Mouse (Mus musculus): ENCODE measurements around the gene Nxn. TPM values are rescaled to one million over a fixed set of nuclear protein-coding genes. Genes with fewer than 3 reads are reported as not detected.

Gene Nxn
- polyA plus RNA-seq, 1 experiment from 2014 or later, result 2.6 TPM

DNA sequence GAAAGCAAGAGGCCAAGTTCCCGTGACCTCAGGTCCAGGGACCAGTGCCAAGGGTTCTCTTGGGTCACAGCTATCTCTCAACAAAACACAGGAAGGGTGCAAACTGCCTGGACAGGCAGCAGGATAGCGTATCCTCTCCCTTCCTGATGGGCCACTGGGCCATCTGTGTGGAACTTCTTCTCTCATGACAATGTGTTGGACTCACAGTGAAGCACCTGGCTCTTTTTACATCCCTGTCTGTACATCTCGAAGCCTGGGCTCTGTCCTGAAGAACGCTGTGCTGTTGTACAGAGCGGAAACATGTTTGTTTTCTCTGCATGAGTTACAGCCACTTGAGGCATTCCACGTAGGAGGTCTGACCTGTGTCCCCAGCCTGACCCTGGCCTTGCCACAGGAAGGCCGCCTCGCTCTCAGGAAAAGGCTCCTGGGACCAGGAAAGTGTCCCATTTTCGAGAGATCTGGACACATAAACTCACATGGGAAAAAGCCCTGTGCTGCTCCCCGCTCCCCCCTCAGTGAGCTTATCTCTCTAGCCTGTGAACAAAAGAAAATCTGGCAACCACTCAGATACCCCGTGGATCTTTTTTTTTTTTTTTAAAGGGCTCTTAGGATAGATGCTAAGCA is 18.9 kb downstream of the Nxn start:
- peak; percentile 32; the same call in 1 of the 2 replicates for ATAC-seq (ENCODE audit: low read depth)
- Histone ChIP-seq H3K4me3 (ENCODE audit: low read depth, low read length) (no peak overlapping the region), H3K27me3 (ENCODE audit: control insufficient read depth, insufficient read depth, low read depth, low read length) (no peaks in the 10 kb centered on the region), H3K27ac (ENCODE audit: low read length) (no peak overlapping the region), H3K36me3 (ENCODE audit: control insufficient read depth, insufficient read depth) (no peaks in the 10 kb centered on the region), H3K4me2 (ENCODE audit: low read depth, low read length) (no peak overlapping the region), H3K9ac (ENCODE audit: low read depth, low read length) (no peak overlapping the region), H3K4me1 (ENCODE audit: control insufficient read depth, low read depth, low read length) (no peaks in the 10 kb centered on the region), H3K9me3 (replicated peaks; ENCODE audit: control insufficient read depth, low read length) (no peaks in the 10 kb centered on the region)
- 45% methylated on average over 11 of the region's 11 CpGs for WGBS (ENCODE audit: insufficient replicate concordance)

DNA sequence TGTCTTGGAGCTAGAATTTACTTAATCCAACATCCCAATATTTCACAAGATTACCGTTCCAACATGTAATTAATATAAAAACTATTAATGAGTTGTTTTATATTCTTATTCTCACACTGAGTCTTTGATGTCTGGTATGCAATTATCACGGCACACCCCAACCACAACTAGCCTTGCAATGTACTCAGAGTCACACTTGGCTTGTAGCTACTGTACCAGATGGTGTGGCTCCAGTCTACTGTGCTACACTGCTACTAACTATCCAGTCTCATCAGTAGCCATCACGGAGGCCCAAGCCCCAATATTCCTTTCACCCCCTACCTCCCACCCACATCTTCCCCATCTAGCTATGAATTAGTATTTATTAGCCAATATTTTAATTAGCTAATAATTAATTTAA is 22.5 kb downstream of the Nxn start:
- Histone ChIP-seq H3K9me3 (replicated peaks; ENCODE audit: control insufficient read depth, low read length) (no peaks in the 10 kb centered on the region), H3K27me3 (ENCODE audit: control insufficient read depth, insufficient read depth, low read depth, low read length) (no peaks in the 10 kb centered on the region), H3K9ac (ENCODE audit: low read depth, low read length) (no peak overlapping the region), H3K27ac (ENCODE audit: low read length) (no peak overlapping the region), H3K36me3 (ENCODE audit: control insufficient read depth, insufficient read depth) (no peaks in the 10 kb centered on the region), H3K4me1 (ENCODE audit: control insufficient read depth, low read depth, low read length) (no peaks in the 10 kb centered on the region), H3K4me2 (ENCODE audit: low read depth, low read length) (no peak overlapping the region), H3K4me3 (ENCODE audit: low read depth, low read length) (no peak overlapping the region)
- WGBS (ENCODE audit: insufficient replicate concordance), result 62% methylated on average over 3 of the region's 3 CpGs
- no peak for ATAC-seq (ENCODE audit: low read depth)

DNA sequence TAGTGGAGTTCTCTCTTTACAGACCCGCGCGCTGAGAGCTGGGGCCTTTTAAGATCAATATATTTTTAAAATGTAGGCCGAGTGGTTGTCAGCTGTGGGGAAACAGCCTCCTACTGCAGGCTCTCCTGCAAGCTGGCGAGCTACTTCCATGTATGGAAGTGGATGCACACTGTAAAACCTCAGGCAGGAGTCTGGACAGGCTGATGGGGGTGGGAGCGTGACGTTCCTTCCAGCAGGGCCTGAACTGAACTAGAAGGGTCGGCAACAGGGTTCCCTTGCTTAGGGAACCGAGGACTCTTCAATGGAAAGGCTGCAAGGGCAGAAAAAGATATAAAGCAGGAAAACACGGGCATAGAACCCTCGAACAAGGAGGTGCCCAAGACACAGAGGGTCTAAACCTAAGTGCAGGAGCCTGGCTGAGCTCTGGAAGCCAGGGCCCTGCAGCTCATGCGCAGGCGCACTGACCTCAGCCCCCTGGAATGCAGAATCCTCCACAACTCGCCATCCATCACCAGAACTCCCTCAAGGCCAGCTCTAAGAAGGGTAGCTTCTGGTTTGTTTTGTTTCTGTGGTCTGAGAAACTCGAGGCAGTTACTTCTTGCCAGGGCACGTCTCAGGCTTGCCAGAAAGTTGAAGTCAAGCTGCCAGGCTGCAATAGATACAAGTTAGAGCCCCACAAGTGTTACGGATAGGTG is 24.3 kb downstream of the Nxn start:
- H3K4me1 ChIP-seq (ENCODE audit: control insufficient read depth, low read depth, low read length), result no peaks in the 10 kb centered on the region
- H3K36me3 ChIP-seq (ENCODE audit: control insufficient read depth, insufficient read depth), result no peaks in the 10 kb centered on the region
- no peak overlapping the region for H3K4me3 ChIP-seq (ENCODE audit: low read depth, low read length)
- H3K27ac ChIP-seq (ENCODE audit: low read length), result no peak overlapping the region
- ATAC-seq (ENCODE audit: low read depth), result no peak
- H3K4me2 ChIP-seq (ENCODE audit: low read depth, low read length), result no peak overlapping the region
- no peak overlapping the region for H3K9ac ChIP-seq (ENCODE audit: low read depth, low read length)
- no peaks in the 10 kb centered on the region for H3K27me3 ChIP-seq (ENCODE audit: control insufficient read depth, insufficient read depth, low read depth, low read length)
- WGBS (ENCODE audit: insufficient replicate concordance), result 60% methylated on average over 17 of the region's 17 CpGs
- no peaks in the 10 kb centered on the region for H3K9me3 ChIP-seq (replicated peaks; ENCODE audit: control insufficient read depth, low read length)

DNA sequence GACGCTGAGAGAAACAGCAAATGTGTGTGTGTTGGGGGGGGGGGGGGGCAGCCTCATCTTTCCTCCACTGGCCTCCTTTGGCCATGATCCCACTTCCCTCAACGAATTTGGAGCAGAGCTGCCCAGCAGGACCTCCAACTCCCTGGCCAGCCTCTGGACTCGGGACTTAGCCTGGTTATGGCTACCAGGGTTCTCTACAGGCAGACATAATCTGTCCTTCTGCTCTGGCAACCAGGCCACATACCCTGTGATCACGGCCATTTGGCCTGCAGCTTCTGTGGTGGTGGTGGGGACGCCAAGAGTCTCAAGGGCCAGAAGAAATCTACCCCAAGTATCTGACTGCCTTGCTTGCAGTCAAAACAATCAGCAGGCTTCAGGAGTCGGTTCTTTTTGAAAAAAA is 26.4 kb downstream of the Nxn start:
- H3K9ac ChIP-seq (ENCODE audit: low read depth, low read length), result no peak overlapping the region
- H3K4me2 ChIP-seq (ENCODE audit: low read depth, low read length), result no peak overlapping the region
- 39% methylated on average over 6 of the region's 6 CpGs for WGBS (ENCODE audit: insufficient replicate concordance)
- no peak overlapping the region for H3K4me3 ChIP-seq (ENCODE audit: low read depth, low read length)
- no peaks in the 10 kb centered on the region for H3K36me3 ChIP-seq (ENCODE audit: control insufficient read depth, insufficient read depth)
- no peak for ATAC-seq (ENCODE audit: low read depth)
- no peaks in the 10 kb centered on the region for H3K4me1 ChIP-seq (ENCODE audit: control insufficient read depth, low read depth, low read length)
- H3K9me3 ChIP-seq (replicated peaks; ENCODE audit: control insufficient read depth, low read length), result no peaks in the 10 kb centered on the region
- H3K27me3 ChIP-seq (ENCODE audit: control insufficient read depth, insufficient read depth, low read depth, low read length), result no peaks in the 10 kb centered on the region
- H3K27ac ChIP-seq (ENCODE audit: low read length), result no peak overlapping the region

DNA sequence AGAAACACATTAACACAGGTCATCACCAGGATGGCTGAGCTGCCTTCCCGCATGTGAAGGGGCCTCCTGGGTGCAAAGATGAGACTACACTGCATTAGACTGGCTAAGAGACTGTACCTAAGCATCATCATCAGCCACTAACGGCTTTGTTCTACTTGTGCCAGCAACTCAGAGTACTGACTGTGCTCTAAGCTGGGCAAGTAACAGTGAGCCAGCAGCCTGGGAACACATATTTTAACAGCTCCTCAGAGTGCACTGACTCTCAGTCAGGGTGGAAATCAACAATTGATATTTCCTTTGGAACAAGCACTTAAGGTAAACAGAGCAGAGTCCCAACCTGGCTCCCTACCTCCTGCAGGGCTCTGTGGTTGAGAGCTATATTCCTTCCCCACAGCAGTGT is 26.8 kb downstream of the Nxn start:
- Histone ChIP-seq H3K9ac (ENCODE audit: low read depth, low read length) (no peak overlapping the region), H3K4me1 (ENCODE audit: control insufficient read depth, low read depth, low read length) (no peaks in the 10 kb centered on the region), H3K4me3 (ENCODE audit: low read depth, low read length) (no peak overlapping the region), H3K9me3 (replicated peaks; ENCODE audit: control insufficient read depth, low read length) (no peaks in the 10 kb centered on the region), H3K27ac (ENCODE audit: low read length) (no peak overlapping the region), H3K36me3 (ENCODE audit: control insufficient read depth, insufficient read depth) (no peaks in the 10 kb centered on the region), H3K27me3 (ENCODE audit: control insufficient read depth, insufficient read depth, low read depth, low read length) (no peaks in the 10 kb centered on the region), H3K4me2 (ENCODE audit: low read depth, low read length) (no peak overlapping the region)
- 65% methylated on average over 2 of the region's 2 CpGs for WGBS (ENCODE audit: insufficient replicate concordance)
- no peak for ATAC-seq (ENCODE audit: low read depth)

DNA sequence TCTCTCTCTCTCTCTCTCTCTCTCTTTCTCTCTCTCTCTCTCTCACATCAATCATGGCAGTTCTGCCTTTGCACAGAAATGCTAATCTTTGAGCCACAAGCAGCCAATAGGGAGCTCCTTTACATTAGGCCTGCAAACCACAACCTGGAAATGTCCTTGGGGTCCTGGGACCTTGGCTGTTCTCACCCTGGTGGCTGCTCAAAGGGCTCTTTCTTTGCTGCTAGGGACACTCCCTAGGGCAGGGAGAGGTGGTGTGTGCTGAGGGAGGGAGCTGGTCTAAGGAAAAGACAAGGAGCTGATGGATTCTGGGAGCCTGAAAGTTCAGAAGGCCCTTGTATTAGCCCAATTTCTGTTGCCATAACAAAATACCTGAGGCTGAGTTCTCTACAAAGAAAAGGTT is 28.4 kb downstream of the Nxn start:
- no peaks in the 10 kb centered on the region for H3K36me3 ChIP-seq (ENCODE audit: control insufficient read depth, insufficient read depth)
- no peak overlapping the region for H3K9ac ChIP-seq (ENCODE audit: low read depth, low read length)
- ATAC-seq (ENCODE audit: low read depth), result no peak
- H3K27ac ChIP-seq (ENCODE audit: low read length), result no peak overlapping the region
- no peaks in the 10 kb centered on the region for H3K9me3 ChIP-seq (replicated peaks; ENCODE audit: control insufficient read depth, low read length)
- no peaks in the 10 kb centered on the region for H3K4me1 ChIP-seq (ENCODE audit: control insufficient read depth, low read depth, low read length)
- no peak overlapping the region for H3K4me2 ChIP-seq (ENCODE audit: low read depth, low read length)
- no peak overlapping the region for H3K4me3 ChIP-seq (ENCODE audit: low read depth, low read length)
- H3K27me3 ChIP-seq (ENCODE audit: control insufficient read depth, insufficient read depth, low read depth, low read length), result no peaks in the 10 kb centered on the region

DNA sequence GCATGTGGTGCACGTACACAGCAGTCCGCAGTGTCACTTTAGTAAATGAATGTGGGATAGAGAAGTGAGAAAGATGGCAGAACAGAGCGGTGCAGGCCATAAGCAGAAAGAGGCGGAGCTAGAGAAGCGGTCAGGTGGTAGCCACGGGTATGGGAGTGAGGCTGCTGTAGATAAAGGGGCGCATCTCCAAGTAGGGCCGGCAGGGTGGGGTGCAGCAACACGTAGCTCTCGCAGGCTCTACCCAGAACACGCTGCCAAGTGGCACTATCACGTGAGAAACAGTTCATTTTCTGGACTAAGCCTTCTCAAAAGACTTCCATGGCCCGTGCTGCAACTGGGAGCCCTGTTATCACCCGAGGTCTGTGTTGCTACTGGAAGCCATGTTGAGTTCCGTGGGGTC is 32.2 kb downstream of the Nxn start:
- no peak overlapping the region for H3K9ac ChIP-seq (ENCODE audit: low read depth, low read length)
- H3K27ac ChIP-seq (ENCODE audit: low read length), result no peak overlapping the region
- H3K9me3 ChIP-seq (replicated peaks; ENCODE audit: control insufficient read depth, low read length), result no peaks in the 10 kb centered on the region
- no peak overlapping the region for H3K4me3 ChIP-seq (ENCODE audit: low read depth, low read length)
- no peaks in the 10 kb centered on the region for H3K36me3 ChIP-seq (ENCODE audit: control insufficient read depth, insufficient read depth)
- 59% methylated on average over 15 of the region's 15 CpGs for WGBS (ENCODE audit: insufficient replicate concordance)
- H3K4me2 ChIP-seq (ENCODE audit: low read depth, low read length), result no peak overlapping the region
- ATAC-seq (ENCODE audit: low read depth), result no peak
- H3K4me1 ChIP-seq (ENCODE audit: control insufficient read depth, low read depth, low read length), result no peaks in the 10 kb centered on the region
- no peaks in the 10 kb centered on the region for H3K27me3 ChIP-seq (ENCODE audit: control insufficient read depth, insufficient read depth, low read depth, low read length)

DNA sequence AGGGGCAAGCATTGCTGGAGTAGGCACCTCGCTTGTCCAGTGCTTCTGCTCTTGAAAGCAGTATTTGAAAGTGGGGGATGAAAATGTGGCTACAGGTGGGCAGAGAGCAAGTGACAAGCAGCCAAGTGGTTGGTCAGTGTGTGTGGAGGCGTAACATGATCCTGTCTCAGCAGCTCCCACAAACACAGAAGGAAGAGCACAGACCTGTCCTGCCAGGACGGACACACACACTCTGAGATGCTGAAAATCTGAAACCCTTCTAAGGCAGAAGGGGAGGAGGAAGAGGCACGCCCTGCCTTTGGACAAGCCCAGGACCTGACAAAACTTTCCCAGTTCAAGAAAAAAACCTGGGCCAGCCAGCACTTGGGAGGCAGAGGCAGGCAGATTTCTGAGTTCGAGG is 34.9 kb downstream of the Nxn start:
- H3K9me3 ChIP-seq (replicated peaks; ENCODE audit: control insufficient read depth, low read length), result no peaks in the 10 kb centered on the region
- H3K4me3 ChIP-seq (ENCODE audit: low read depth, low read length), result no peak overlapping the region
- 62% methylated on average over 5 of the region's 5 CpGs for WGBS (ENCODE audit: insufficient replicate concordance)
- H3K4me1 ChIP-seq (ENCODE audit: control insufficient read depth, low read depth, low read length), result no peaks in the 10 kb centered on the region
- no peaks in the 10 kb centered on the region for H3K36me3 ChIP-seq (ENCODE audit: control insufficient read depth, insufficient read depth)
- H3K27ac ChIP-seq (ENCODE audit: low read length), result no peak overlapping the region
- H3K9ac ChIP-seq (ENCODE audit: low read depth, low read length), result no peak overlapping the region
- no peak overlapping the region for H3K4me2 ChIP-seq (ENCODE audit: low read depth, low read length)
- no peaks in the 10 kb centered on the region for H3K27me3 ChIP-seq (ENCODE audit: control insufficient read depth, insufficient read depth, low read depth, low read length)
- ATAC-seq (ENCODE audit: low read depth), result no peak

DNA sequence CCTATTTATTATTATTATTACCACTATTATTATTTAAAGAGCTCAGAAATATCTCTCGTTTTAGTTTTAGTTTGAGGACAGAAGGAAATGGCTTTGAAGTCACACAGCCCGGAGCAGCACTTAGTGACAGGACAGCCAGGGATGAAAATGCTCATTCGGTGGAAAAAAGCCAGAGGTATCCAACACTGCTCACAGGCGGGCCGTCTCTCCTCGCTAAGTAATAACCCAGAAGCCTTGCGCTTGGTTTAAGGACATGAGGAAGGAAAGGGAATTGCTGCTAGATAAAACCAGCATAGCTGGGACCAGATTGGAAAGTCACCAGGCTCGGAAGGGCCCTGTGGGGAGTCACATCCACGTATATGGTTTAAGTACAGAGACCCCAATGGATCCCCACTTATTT is 35.3 kb downstream of the Nxn start:
- no peaks in the 10 kb centered on the region for H3K4me1 ChIP-seq (ENCODE audit: control insufficient read depth, low read depth, low read length)
- 52% methylated on average over 9 of the region's 9 CpGs for WGBS (ENCODE audit: insufficient replicate concordance)
- no peaks in the 10 kb centered on the region for H3K36me3 ChIP-seq (ENCODE audit: control insufficient read depth, insufficient read depth)
- H3K4me2 ChIP-seq (ENCODE audit: low read depth, low read length), result no peak overlapping the region
- ATAC-seq (ENCODE audit: low read depth), result no peak
- no peak overlapping the region for H3K9ac ChIP-seq (ENCODE audit: low read depth, low read length)
- H3K4me3 ChIP-seq (ENCODE audit: low read depth, low read length), result no peak overlapping the region
- H3K27me3 ChIP-seq (ENCODE audit: control insufficient read depth, insufficient read depth, low read depth, low read length), result no peaks in the 10 kb centered on the region
- H3K27ac ChIP-seq (ENCODE audit: low read length), result no peak overlapping the region
- H3K9me3 ChIP-seq (replicated peaks; ENCODE audit: control insufficient read depth, low read length), result no peaks in the 10 kb centered on the region
